Mouse (Mus musculus): ENCODE measurements around the gene Mpo. TPM values are rescaled to one million over a fixed set of nuclear protein-coding genes. Genes with fewer than 3 reads are reported as not detected.

Mpo gene
- 1 to 10 TPM in 1 of 2 experiments, under 1 TPM in 1; 0.87 to 4.1 TPM for polyA plus RNA-seq (2017; shearing (Covaris generic))

GRCm38 (mm10) chr11:87793460-87793859, at the start of gene Mpo:
TSS of gene Mpo (plus strand) at chr11:87793581.

DNA sequence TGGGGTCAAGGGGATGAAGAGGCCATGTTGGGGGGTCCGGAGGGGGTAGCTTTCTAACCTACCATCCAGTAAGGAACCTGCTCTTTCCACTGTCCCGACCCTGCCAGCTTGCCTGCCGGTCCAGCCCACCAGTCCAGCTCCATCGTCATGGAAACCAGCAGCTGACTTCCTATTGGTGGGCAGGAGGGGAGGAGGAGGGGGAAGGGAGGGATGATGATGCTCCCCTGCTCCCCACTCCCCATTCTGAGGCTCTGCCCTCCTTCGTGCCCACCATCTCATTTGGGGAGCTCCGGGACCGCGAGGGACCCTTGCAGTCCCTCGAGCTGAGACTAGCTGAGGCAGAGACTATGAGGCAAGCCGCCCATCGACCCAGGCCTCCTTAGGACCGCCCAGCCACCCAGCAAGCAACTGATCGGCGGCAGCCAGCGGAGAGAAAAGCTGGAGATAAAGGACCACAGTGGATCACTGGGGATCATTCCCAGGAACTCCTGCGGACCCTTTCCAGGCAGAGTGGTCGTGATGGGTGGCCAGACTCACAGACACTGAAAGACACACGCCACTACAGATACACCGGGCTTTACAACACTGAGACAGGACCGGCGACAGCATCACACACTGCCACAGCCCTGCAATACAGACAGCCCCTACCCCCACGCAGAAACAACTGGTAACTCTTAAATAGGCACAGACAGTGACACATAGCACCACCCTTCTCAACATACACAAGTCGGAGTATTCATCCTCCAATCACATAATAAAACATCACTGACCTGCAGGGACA, 32.9 kb upstream of the Mpo start, which contains the start of gene Tspoap1:
Gene Tspoap1, plus strand, starts transcription at position 241 of the 781 bp plus-strand sequence.

GRCm38 (mm10) chr11:87828239-87828900, 35.0 kb downstream of the Mpo start, which contains the start of gene Lpo:
TSS of gene Lpo (minus strand) at chr11:87828289.

GRCm38 (mm10) chr11:87852690-87853596, 59.6 kb downstream of the Mpo start, which contains the start of gene Mks1:
TSS of gene Mks1 (plus strand) at chr11:87853215.

Other genes starting within 250 kb of the Mpo start
- gene Gm11492, start 226.9 kb upstream of the Mpo start, polyA plus RNA-seq (2017; shearing (Covaris generic)): not detected
- 1 to 10 TPM; 1.3 to 6.0 TPM for gene Sept4, start 224.7 kb upstream of the Mpo start, polyA plus RNA-seq (2017; shearing (Covaris generic))
- 10 to 100 TPM; 26.7 to 34.1 TPM for gene Mtmr4, start 201.4 kb upstream of the Mpo start, polyA plus RNA-seq (2017; shearing (Covaris generic))
- gene Hsf5, start 176.4 kb upstream of the Mpo start, polyA plus RNA-seq (2017; shearing (Covaris generic)): under 1 TPM; 0.10 to 0.66 TPM
- 10 to 100 TPM; 42.6 to 79.4 TPM for gene Rnf43, start 130.9 kb upstream of the Mpo start, polyA plus RNA-seq (2017; shearing (Covaris generic))
- 100 to 1,000 TPM; 376 to 391 TPM for gene Supt4a, start 56.0 kb upstream of the Mpo start, polyA plus RNA-seq (2017; shearing (Covaris generic))
- 10 to 100 TPM; 13.4 to 17.8 TPM for gene Tspoap1, start 33.0 kb upstream of the Mpo start, polyA plus RNA-seq (2017; shearing (Covaris generic))
- gene Lpo, start 34.7 kb downstream of the Mpo start, polyA plus RNA-seq (2017; shearing (Covaris generic)): 10 to 100 TPM in 1 of 2 experiments, 1 to 10 TPM in 1; 2.0 to 13.4 TPM
- gene Mks1, start 59.6 kb downstream of the Mpo start, polyA plus RNA-seq (2017; shearing (Covaris generic)): 10 to 100 TPM in 1 of 2 experiments, 1 to 10 TPM in 1; 9.3 to 15.8 TPM
- gene Epx, start 82.0 kb downstream of the Mpo start, polyA plus RNA-seq (2017; shearing (Covaris generic)): under 1 TPM in 1 of 2 experiments, not detected in 1; 0.17 TPM
- gene Olfr462, start 98.7 kb downstream of the Mpo start, polyA plus RNA-seq (2017; shearing (Covaris generic)): under 1 TPM; 0.04 to 0.99 TPM
- gene Olfr463, start 103.8 kb downstream of the Mpo start, polyA plus RNA-seq (2017; shearing (Covaris generic)): not detected
- under 1 TPM in 1 of 2 experiments, not detected in 1; 0.12 TPM for gene Olfr464, start 127.4 kb downstream of the Mpo start, polyA plus RNA-seq (2017; shearing (Covaris generic))
- 10 to 100 TPM; 15.8 to 22.8 TPM for gene Dynll2, start 194.0 kb downstream of the Mpo start, polyA plus RNA-seq (2017; shearing (Covaris generic))